32 mouse cellular contexts compared by ENCODE assay signal in the genomic region with DNA sequence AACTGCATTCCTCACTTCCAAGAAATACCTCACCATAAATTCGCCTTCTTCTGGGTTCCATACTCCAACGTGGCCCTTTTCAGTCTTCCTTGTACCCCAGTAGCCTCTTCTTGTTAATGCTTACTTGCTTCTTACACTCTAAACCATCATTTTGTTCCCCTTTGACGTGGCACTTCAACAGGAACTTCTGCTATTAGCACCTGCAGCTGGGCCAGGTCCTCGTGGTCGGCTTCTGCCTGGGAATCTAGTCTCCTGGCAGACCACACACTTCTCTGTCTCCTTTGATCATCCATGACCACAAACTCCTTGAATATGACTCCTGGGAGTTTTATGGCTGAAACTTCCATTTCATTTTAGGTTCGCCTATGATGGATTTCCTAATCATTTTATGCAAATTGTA.
"Had no signal": no experiment of that assay in that cellular context is flagged by ENCODE, and none has a peak within 500 bp of the region (broad histone marks: within the 10 kb centered on the region; RNA-seq: fewer than 3 reads in every experiment).

No protein-coding gene starts in this region.

- H3K4me3 ChIP-seq: limb, embryonic 10.5 days; limb, embryonic 12.5 days; limb, embryonic 13.5 days; limb, embryonic 15.5 days; liver, embryonic 12.5 days; liver, embryonic 13.5 days; liver, embryonic 15.5 days; lung, embryonic 15.5 days; megakaryocyte, embryonic 14.5 days; midbrain, embryonic 10.5 days; midbrain, embryonic 12.5 days; midbrain, embryonic 13.5 days; midbrain, embryonic 15.5 days; myocyte; neural tube, embryonic 12.5 days had no signal

- H3K36me3 ChIP-seq: limb, embryonic 10.5 days; limb, embryonic 12.5 days; limb, embryonic 13.5 days; limb, embryonic 15.5 days; liver, embryonic 12.5 days; liver, embryonic 13.5 days; liver, embryonic 15.5 days; lung, embryonic 15.5 days; midbrain, embryonic 10.5 days; midbrain, embryonic 12.5 days; midbrain, embryonic 13.5 days; midbrain, embryonic 15.5 days; neural tube, embryonic 12.5 days had no signal

- H3K9ac ChIP-seq: limb, embryonic 12.5 days; limb, embryonic 13.5 days; limb, embryonic 15.5 days; liver, embryonic 12.5 days; liver, embryonic 13.5 days; liver, embryonic 14.5 days; liver, embryonic 15.5 days; liver, postnatal 0 days; lung, embryonic 14.5 days; lung, embryonic 15.5 days; midbrain, embryonic 12.5 days; midbrain, embryonic 13.5 days; midbrain, embryonic 15.5 days; neural tube, embryonic 12.5 days had no signal

- H3K27me3 ChIP-seq: limb, embryonic 12.5 days; limb, embryonic 13.5 days; limb, embryonic 15.5 days; liver, embryonic 12.5 days; liver, embryonic 13.5 days; liver, embryonic 15.5 days; lung, embryonic 15.5 days; megakaryocyte, embryonic 14.5 days; midbrain, embryonic 12.5 days; midbrain, embryonic 13.5 days; midbrain, embryonic 15.5 days; neural tube, embryonic 12.5 days had no signal

- H3K9me3 ChIP-seq: limb, embryonic 10.5 days; limb, embryonic 12.5 days; limb, embryonic 13.5 days; limb, embryonic 15.5 days; liver, embryonic 12.5 days; liver, embryonic 13.5 days; liver, embryonic 15.5 days; lung, embryonic 15.5 days; megakaryocyte, embryonic 14.5 days; midbrain, embryonic 10.5 days; midbrain, embryonic 12.5 days; midbrain, embryonic 13.5 days; midbrain, embryonic 15.5 days; neural tube, embryonic 12.5 days had no signal

- DNase-seq: left cerebral cortex, postnatal 4 days; liver; liver, embryonic 13.5 days; liver, postnatal 0 days; lung, adult 18-20 months; lung, adult 2 months; lung, embryonic 14.5 days; lung, postnatal 10 days; lung, postnatal 14 days; lung, postnatal 36 days; lung, postnatal 4 days; midbrain, embryonic 14.5 days had no signal

- ATAC-seq: liver, embryonic 12.5 days; liver, postnatal 0 days; lung, postnatal 0 days; midbrain, embryonic 13.5 days; midbrain, embryonic 15.5 days; midbrain, embryonic 16.5 days had no signal

- H3K27ac ChIP-seq: limb, embryonic 10.5 days; limb, embryonic 12.5 days; limb, embryonic 13.5 days; limb, embryonic 15.5 days; liver, embryonic 12.5 days; liver, embryonic 13.5 days; liver, embryonic 14.5 days; liver, embryonic 15.5 days; lung, embryonic 15.5 days; macrophage; midbrain, embryonic 10.5 days; midbrain, embryonic 12.5 days; midbrain, embryonic 13.5 days; midbrain, embryonic 15.5 days; neural tube, embryonic 12.5 days had no signal

- H3K4me1 ChIP-seq: limb, embryonic 10.5 days; limb, embryonic 12.5 days; limb, embryonic 13.5 days; limb, embryonic 15.5 days; liver, embryonic 12.5 days; liver, embryonic 13.5 days; liver, embryonic 15.5 days; lung, embryonic 15.5 days; midbrain, embryonic 10.5 days; midbrain, embryonic 12.5 days; midbrain, embryonic 13.5 days; midbrain, embryonic 15.5 days; neural tube, embryonic 12.5 days had no signal

- H3K4me2 ChIP-seq: limb, embryonic 12.5 days; limb, embryonic 13.5 days; limb, embryonic 15.5 days; liver, embryonic 11.5 days; liver, embryonic 12.5 days; liver, embryonic 13.5 days; liver, embryonic 15.5 days; lung, embryonic 14.5 days; lung, embryonic 15.5 days; midbrain, embryonic 11.5 days; midbrain, embryonic 12.5 days; midbrain, embryonic 13.5 days; midbrain, embryonic 15.5 days; neural tube, embryonic 12.5 days had no signal
